Mouse (Mus musculus) myocyte (in vitro differentiated cells): ENCODE data around the gene 4930404N11Rik. TPM values are rescaled to one million over a fixed set of nuclear protein-coding genes. Genes with fewer than 3 reads are reported as not detected.

ENCODE experiments used
- H3K27me3 ChIP-seq: one replicate; pipeline ENCODE4 v1.6.1; 2011; ENCODE audit not compliant: control insufficient read depth, insufficient read depth, insufficient read length
- H3K36me3 ChIP-seq: one replicate; pipeline ENCODE4 v1.6.1; 2011; ENCODE audit not compliant: control insufficient read depth, insufficient read depth
- H3K4me2 ChIP-seq: one replicate; pipeline ENCODE4 v1.6.1; 2011; ENCODE audit warnings: low read depth, control low read depth
- H3K4me3 ChIP-seq: one replicate; pipeline ENCODE4 v1.5.1; 2011; ENCODE audit warnings: mild to moderate bottlenecking, control low read depth, moderate library complexity
- H3K79me2 ChIP-seq: one replicate; pipeline ENCODE4 v1.6.1; 2011; ENCODE audit not compliant: control insufficient read depth, insufficient read depth
- H3ac ChIP-seq: one replicate; pipeline ENCODE4 v1.6.1; 2011; ENCODE audit not compliant: control insufficient read depth, insufficient read length
- CEBPB ChIP-seq: IDR thresholded peaks from 2 replicates; pipeline ENCODE4 v1.6.1; 2011; ENCODE audit warnings: mild to moderate bottlenecking, moderate library complexity; ENCODE audit not compliant: poor library complexity, insufficient read depth, severe bottlenecking
- E2F4 ChIP-seq: IDR thresholded peaks from one replicate; pipeline ENCODE4 v1.6.1; 2011; ENCODE audit warnings: mild to moderate bottlenecking, control low read depth, moderate library complexity; ENCODE audit not compliant: insufficient read depth
- MAX ChIP-seq: IDR thresholded peaks from one replicate; pipeline ENCODE4 v1.6.1; 2011; ENCODE audit warnings: low read depth, mild to moderate bottlenecking, control low read depth
- MYOD1 ChIP-seq, 3 experiments: IDR thresholded peaks; one replicate each; pipeline ENCODE4 v1.6.1; 2011; ENCODE audit warnings: control low read depth in 2 of 3, low read depth in 2 of 3, mild to moderate bottlenecking in 2 of 3, moderate library complexity in 1 of 3; ENCODE audit not compliant: insufficient read length in 2 of 3, control insufficient read depth in 1 of 3
- MYOG ChIP-seq, 3 experiments: IDR thresholded peaks; one replicate each; pipeline ENCODE4 v1.6.1; 2011; ENCODE audit warnings: control low read depth in 2 of 3, low read depth in 2 of 3, mild to moderate bottlenecking in 2 of 3; ENCODE audit not compliant: insufficient read length in 2 of 3, control insufficient read depth in 1 of 3, insufficient read depth in 1 of 3
- POLR2A ChIP-seq: IDR thresholded peaks from one replicate; pipeline ENCODE4 v1.6.1; 2011; ENCODE audit warnings: low read depth, mild to moderate bottlenecking, control low read depth, moderate library complexity; ENCODE audit not compliant: insufficient read length
- POLR2AphosphoS2 ChIP-seq: IDR thresholded peaks from one replicate; pipeline ENCODE4 v1.6.1; 2011; ENCODE audit warnings: low read depth, control low read depth; ENCODE audit not compliant: insufficient read length
- REST ChIP-seq: IDR thresholded peaks from one replicate; pipeline ENCODE4 v1.6.1; 2011; ENCODE audit warnings: mild to moderate bottlenecking, control low read depth, moderate library complexity; ENCODE audit not compliant: insufficient read depth, insufficient read length
- SRF ChIP-seq: IDR thresholded peaks from one replicate; pipeline ENCODE4 v1.6.1; 2011; ENCODE audit warnings: low read depth; ENCODE audit not compliant: control insufficient read depth, insufficient read length
- TCF12 ChIP-seq: IDR thresholded peaks from one replicate; pipeline ENCODE4 v1.6.1; 2011; ENCODE audit warnings: mild to moderate bottlenecking, control low read depth; ENCODE audit not compliant: poor library complexity, insufficient read depth, severe bottlenecking
- TCF3 ChIP-seq: IDR thresholded peaks from one replicate; pipeline ENCODE4 v1.6.1; 2011; ENCODE audit warnings: low read depth, control low read depth; ENCODE audit not compliant: insufficient read length
- USF1 ChIP-seq: IDR thresholded peaks from one replicate; pipeline ENCODE4 v1.6.1; 2011; ENCODE audit warnings: low read depth, mild to moderate bottlenecking, control low read depth, moderate library complexity
- polyA plus RNA-seq: library from polyadenylated mRNA; unstranded; fragments of >200 nt; fragmentation: generic; extraction: Trizol; gene quantifications from one replicate; pipeline ENCODE4 v1.2.1, GENCODE M21; 2012; ENCODE audit warnings: missing spikeins

The 4930404N11Rik gene
- polyA plus RNA-seq, 1 experiment: 0.92 TPM

DNA sequence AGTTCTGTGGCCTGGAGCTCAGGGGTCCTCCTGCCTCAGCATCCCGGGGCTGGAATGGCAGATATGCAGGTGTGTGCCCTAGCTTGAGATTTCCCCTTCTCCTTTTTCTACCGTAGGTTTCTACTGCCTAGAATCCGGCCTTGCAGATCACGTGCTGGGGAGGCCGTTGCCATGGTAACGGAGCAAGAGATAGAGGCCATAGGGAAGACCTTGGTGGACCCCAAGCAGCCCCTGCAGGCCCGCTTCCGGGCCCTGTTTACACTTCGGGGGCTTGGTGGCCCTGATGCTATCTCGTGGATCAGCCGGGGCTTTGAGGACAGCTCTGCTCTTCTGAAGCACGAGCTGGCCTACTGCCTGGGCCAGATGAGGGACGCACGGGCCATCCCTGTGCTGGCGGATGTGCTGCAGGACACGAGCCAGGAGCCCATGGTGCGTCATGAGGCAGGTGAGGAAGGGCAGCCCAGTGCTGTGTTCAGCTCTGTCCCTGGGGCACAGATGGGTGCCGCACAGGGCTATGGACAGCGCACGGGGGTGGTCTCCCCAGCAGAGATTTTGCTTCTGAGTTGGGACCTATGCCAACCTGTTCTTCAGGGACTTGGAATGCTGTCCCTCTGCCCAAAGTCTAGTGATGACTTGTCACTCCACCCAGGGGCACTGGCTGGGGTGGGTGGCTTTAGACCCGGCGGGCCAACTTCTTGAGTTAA is 20.1 kb upstream of the 4930404N11Rik start:
- TF ChIP-seq USF1: no peak
- TF ChIP-seq POLR2AphosphoS2: no peak
- H3K36me3 ChIP-seq: peaks cover 17% of the 10 kb centered on the region
- peak overlapping the region; percentile 95 for H3K4me3 ChIP-seq
- peak overlapping the region; percentile 55 for H3ac ChIP-seq
- peaks cover 16% of the 10 kb centered on the region for H3K79me2 ChIP-seq
- H3K4me2 ChIP-seq: peak overlapping the region; percentile 88
- no peaks in the 10 kb centered on the region for H3K27me3 ChIP-seq

DNA sequence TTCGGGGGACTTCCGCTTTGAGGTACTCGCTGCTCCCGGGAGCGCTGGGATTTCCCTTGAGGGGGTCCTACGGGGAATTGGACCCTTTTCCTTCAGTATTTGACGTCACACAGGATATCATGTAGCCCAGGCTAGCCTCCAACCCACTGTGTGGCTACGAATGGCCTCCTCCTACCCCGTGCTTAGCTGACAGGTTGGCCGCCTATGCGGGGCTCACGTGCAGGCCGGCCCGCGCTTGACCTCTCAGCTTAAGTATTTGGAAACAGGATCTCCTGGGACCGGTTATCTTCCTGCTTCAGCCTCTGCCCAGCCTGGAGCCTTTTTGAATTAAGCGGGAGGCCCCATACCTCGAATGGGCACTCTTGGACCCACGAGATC is 19.0 kb upstream of the 4930404N11Rik start:
- no peak for TF ChIP-seq CEBPB
- TF ChIP-seq POLR2AphosphoS2: peak; percentile 14
- H3K79me2 ChIP-seq: peaks cover 16% of the 10 kb centered on the region
- peaks cover 17% of the 10 kb centered on the region for H3K36me3 ChIP-seq
- no peaks in the 10 kb centered on the region for H3K27me3 ChIP-seq
- peak overlapping the region; percentile 55 for H3ac ChIP-seq
- peak overlapping the region; percentile 88 for H3K4me2 ChIP-seq
- peak overlapping the region; percentile 95 for H3K4me3 ChIP-seq

- Histone ChIP-seq H3K4me3 (peak within 1 kb of the TSS; percentile 95), H3K79me2 (peaks cover 16% of the 10 kb centered on the region), H3K27me3 (no peaks in the 10 kb centered on the region), H3K36me3 (peaks cover 12% of the 10 kb centered on the region), H3K4me2 (peak within 1 kb of the TSS; percentile 88), H3ac (peak within 1 kb of the TSS; percentile 55)
- TF ChIP-seq TCF3: no peak
- TF ChIP-seq USF1: peak; percentile 99
- peak; percentile 87 for TF ChIP-seq POLR2A
- peak; percentile 47 for TF ChIP-seq POLR2AphosphoS2
- TF ChIP-seq REST: peak; percentile 17
- TF ChIP-seq MYOG (IDR thresholded peaks at IDR 0.05; ENCODE audit: control insufficient read depth in 1 of 3, insufficient read depth in 1 of 3, insufficient read length in 2 of 3, low read depth in 2 of 3): peak in 1 of 3 experiments; percentile 35
- peak; percentile 84 for TF ChIP-seq SRF
- no peak for TF ChIP-seq MYOD1 (IDR thresholded peaks at IDR 0.05; ENCODE audit: control insufficient read depth in 1 of 3, insufficient read length in 2 of 3, low read depth in 2 of 3)
- no peak for TF ChIP-seq CEBPB
These were observed 18.4 kb upstream of the 4930404N11Rik start, which contains the start of the genes Dohh and Gm48551 for GRCm38 (mm10) chr10:81383802-81384604. TSS of gene Dohh (plus strand) at chr10:81384428. TSS of gene Gm48551 (plus strand) at chr10:81384466.

- Histone ChIP-seq H3K4me2 (no peak overlapping the region), H3K36me3 (peaks cover 8% of the 10 kb centered on the region), H3K4me3 (no peak overlapping the region), H3K27me3 (no peaks in the 10 kb centered on the region), H3K79me2 (peaks cover 26% of the 10 kb centered on the region), H3ac (no peak overlapping the region)
- TF ChIP-seq TCF12 (no peak), CEBPB (no peak), USF1 (no peak), MYOG (IDR thresholded peaks at IDR 0.05; ENCODE audit: control insufficient read depth in 1 of 3, insufficient read depth in 1 of 3, insufficient read length in 2 of 3, low read depth in 2 of 3) (no peak), REST (no peak), TCF3 (no peak), SRF (no peak), MAX (no peak), POLR2AphosphoS2 (no peak), MYOD1 (IDR thresholded peaks at IDR 0.05; ENCODE audit: control insufficient read depth in 1 of 3, insufficient read length in 2 of 3, low read depth in 2 of 3) (no peak), POLR2A (no peak), E2F4 (no peak)
These were observed 16.4 kb upstream of the 4930404N11Rik start for GRCm38 (mm10) chr10:81382039-81382438.

- H3K4me2 ChIP-seq: no peak overlapping the region
- no peak for TF ChIP-seq E2F4
- TF ChIP-seq REST: no peak
- no peak for TF ChIP-seq POLR2AphosphoS2
- TF ChIP-seq MYOG (IDR thresholded peaks at IDR 0.05; ENCODE audit: control insufficient read depth in 1 of 3, insufficient read depth in 1 of 3, insufficient read length in 2 of 3, low read depth in 2 of 3): no peak
- TF ChIP-seq MYOD1 (IDR thresholded peaks at IDR 0.05; ENCODE audit: control insufficient read depth in 1 of 3, insufficient read length in 2 of 3, low read depth in 2 of 3): no peak
- no peak for TF ChIP-seq SRF
- no peak for TF ChIP-seq TCF12
- no peak for TF ChIP-seq USF1
- no peak for TF ChIP-seq POLR2A
- TF ChIP-seq CEBPB: no peak
- TF ChIP-seq TCF3: no peak
- no peak for TF ChIP-seq MAX
- H3K36me3 ChIP-seq: no peaks in the 10 kb centered on the region
- H3K79me2 ChIP-seq: peaks cover 37% of the 10 kb centered on the region
- H3ac ChIP-seq: no peak overlapping the region
- no peak overlapping the region for H3K4me3 ChIP-seq
- no peaks in the 10 kb centered on the region for H3K27me3 ChIP-seq
These were observed 14.3 kb upstream of the 4930404N11Rik start for GRCm38 (mm10) chr10:81379809-81380378.
